In genomic region chr3:90212723-90213122, GRCm38 (mm10) we compare ENCODE assay signal across 7 mouse cellular contexts. TPM values are rescaled to one million over a fixed set of nuclear protein-coding genes. Genes with fewer than 3 reads are reported as not detected.
DNase-seq lines count a peak whose midpoint lies in the region; ATAC-seq and TF ChIP-seq lines count a peak whose summit lies in the region.

No protein-coding gene starts in this region.

- intact Hi-C loops in gastrocnemius, postnatal 36 days (cut with DNase I) = no loop called here

- H3K9ac ChIP-seq in lung, postnatal 0 days (replicated peaks; ENCODE audit: low read depth) = peak overlapping the region; percentile 98
- H3K9ac ChIP-seq in forebrain, embryonic 11.5 days (ENCODE audit: low read length) = peak overlapping the region; percentile 68
- H3K9ac ChIP-seq in limb, embryonic 12.5 days (replicated peaks) = peak overlapping the region; percentile 81

- no peak overlapping the region for H3K27ac ChIP-seq in lung, postnatal 0 days (ENCODE audit: low read length)
- no peak overlapping the region for H3K27ac ChIP-seq in forebrain, embryonic 11.5 days (ENCODE audit: low read depth, low read length)
- H3K27ac ChIP-seq in limb, embryonic 12.5 days = peak overlapping the region; percentile 80; the same call in 1 of the 2 replicates
- no peak overlapping the region for H3K27ac ChIP-seq in small intestine, adult 2 months (ENCODE audit: insufficient read depth, low read depth, low read length)

- no peaks in the 10 kb centered on the region for H3K9me3 ChIP-seq in lung, postnatal 0 days (ENCODE audit: low read length)
- H3K9me3 ChIP-seq in forebrain, embryonic 11.5 days (ENCODE audit: control insufficient read depth, low read length) = no peaks in the 10 kb centered on the region
- no peaks in the 10 kb centered on the region for H3K9me3 ChIP-seq in limb, embryonic 12.5 days

- no peak for ATAC-seq in lung, postnatal 0 days
- no peak for ATAC-seq in forebrain, embryonic 11.5 days (replicated peaks; ENCODE audit: low FRiP score)
- no peak for ATAC-seq in limb, embryonic 12.5 days (ENCODE audit: insufficient number of reproducible peaks, insufficient read depth, low FRiP score, low TSS enrichment, low read depth)

- no peaks in the 10 kb centered on the region for H3K27me3 ChIP-seq in lung, postnatal 0 days (replicated peaks; ENCODE audit: insufficient read depth, low read length)
- H3K27me3 ChIP-seq in forebrain, embryonic 11.5 days (ENCODE audit: control insufficient read depth, insufficient read depth, low read length) = no peaks in the 10 kb centered on the region
- H3K27me3 ChIP-seq in limb, embryonic 12.5 days = no peaks in the 10 kb centered on the region
- no peaks in the 10 kb centered on the region for H3K27me3 ChIP-seq in small intestine, adult 2 months (ENCODE audit: control insufficient read depth, insufficient read depth, low read length)

- H3K4me3 ChIP-seq in lung, postnatal 0 days (ENCODE audit: low read depth, low read length) = peak overlapping the region; percentile 87
- H3K4me3 ChIP-seq in forebrain, embryonic 11.5 days (ENCODE audit: low read depth, low read length) = peak overlapping the region; percentile 57
- peak overlapping the region; percentile 76 for H3K4me3 ChIP-seq in limb, embryonic 12.5 days (replicated peaks)
- H3K4me3 ChIP-seq in small intestine, adult 2 months (ENCODE audit: low read depth, low read length) = peak overlapping the region; percentile 98

- 5% methylated on average over 5 of the region's 5 CpGs for WGBS in lung, postnatal 0 days
- 16% methylated on average over 5 of the region's 5 CpGs for whole genome bisulfite sequencing in forebrain, embryonic 11.5 days
- 15% methylated on average over 5 of the region's 5 CpGs for WGBS in limb, embryonic 12.5 days
- 2% methylated on average over 5 of the region's 5 CpGs for WGBS in small intestine, adult 2 months

- peaks cover 8% of the 10 kb centered on the region; the same call in 1 of the 2 replicates for H3K4me1 ChIP-seq in lung, postnatal 0 days (ENCODE audit: insufficient read depth, low read depth, low read length)
- H3K4me1 ChIP-seq in forebrain, embryonic 11.5 days (replicated peaks; ENCODE audit: control insufficient read depth, insufficient read depth, low read length) = peaks cover 7% of the 10 kb centered on the region; the same call in 1 of the 2 replicates
- H3K4me1 ChIP-seq in limb, embryonic 12.5 days (replicated peaks) = peaks cover 20% of the 10 kb centered on the region
- peaks cover 4% of the 10 kb centered on the region for H3K4me1 ChIP-seq in small intestine, adult 2 months (ENCODE audit: control insufficient read depth, insufficient read depth, insufficient read length, low read length)

- TF ChIP-seq CTCF in lung, postnatal 0 days (IDR thresholded peaks at IDR 0.05) = no peak
- TF ChIP-seq CTCF in small intestine, adult 2 months (IDR thresholded peaks at IDR 0.05; ENCODE audit: extremely low read depth, insufficient read length, insufficient replicate concordance, low read depth, low read length) = no peak

- DNase-seq in lung, postnatal 0 days (ENCODE audit: low spot score) = no peak
- no peak for DNase-seq in lung, postnatal 14 days
- no peak for DNase-seq in forebrain, embryonic 11.5 days (ENCODE audit: low spot score)
- no peak for DNase-seq in thymus, postnatal 25 days
- DNase-seq in gastrocnemius, postnatal 36 days = no peak

- no peak for TF ChIP-seq EP300 in lung, postnatal 0 days (IDR thresholded peaks at IDR 0.05)

- no peak for TF ChIP-seq POLR2A in small intestine, adult 2 months (IDR thresholded peaks at IDR 0.05; ENCODE audit: low read depth, low read length)

- peaks cover 16% of the 10 kb centered on the region; the same call in 1 of the 2 replicates for H3K36me3 ChIP-seq in lung, postnatal 0 days (ENCODE audit: insufficient read depth, low read length)
- H3K36me3 ChIP-seq in forebrain, embryonic 11.5 days (ENCODE audit: control insufficient read depth, insufficient read depth, low read length) = peaks cover 6% of the 10 kb centered on the region; the same call in 1 of the 2 replicates
- H3K36me3 ChIP-seq in limb, embryonic 12.5 days = peaks cover 49% of the 10 kb centered on the region
- H3K36me3 ChIP-seq in small intestine, adult 2 months (ENCODE audit: control insufficient read depth, insufficient read depth, low read length) = peaks cover 34% of the 10 kb centered on the region

- H3K4me2 ChIP-seq in lung, postnatal 0 days (replicated peaks; ENCODE audit: low read depth, low read length) = peak overlapping the region; percentile 57
- H3K4me2 ChIP-seq in forebrain, embryonic 11.5 days (ENCODE audit: low read depth, low read length, severe bottlenecking) = peak overlapping the region; percentile 89
- H3K4me2 ChIP-seq in limb, embryonic 12.5 days = peak overlapping the region; percentile 88

RNA-seq across cellular contexts. Expression of gene Rps27, which starts 0.7 kb away (rescaled TPM):
- polyA plus RNA-seq in lung, postnatal 0 days (2015; fragmentation: Nextera tagmentation; extraction: Ambion mirVana) = 1,752 and 1,909 TPM in 2 replicates
- polyA plus RNA-seq in forebrain, embryonic 11.5 days (2014; fragmentation: Nextera tagmentation; extraction: Ambion mirVana) = 1,103 and 1,109 TPM in 2 replicates
- 1,443 and 1,486 TPM in 2 replicates for polyA plus RNA-seq in limb, embryonic 12.5 days (2016; fragmentation: Nextera tagmentation; extraction: Ambion mirVana)
- polyA plus RNA-seq in small intestine, adult 2 months (2012; rRNA removed) = 581 and 835 TPM in 2 replicates
- 100 to 1,000 TPM; 700 to 984 TPM for total RNA-seq in gastrocnemius, postnatal 36 days (2021)

RNA-seq across cellular contexts. Expression of gene Rab13, which starts 0.8 kb away (rescaled TPM):
- polyA plus RNA-seq in lung, postnatal 0 days (2015; fragmentation: Nextera tagmentation; extraction: Ambion mirVana) = 30.6 and 31.0 TPM in 2 replicates
- polyA plus RNA-seq in forebrain, embryonic 11.5 days (2014; fragmentation: Nextera tagmentation; extraction: Ambion mirVana) = 11.4 and 14.7 TPM in 2 replicates
- polyA plus RNA-seq in limb, embryonic 12.5 days (2016; fragmentation: Nextera tagmentation; extraction: Ambion mirVana) = 28.2 and 29.8 TPM in 2 replicates
- polyA plus RNA-seq in small intestine, adult 2 months (2012; rRNA removed) = 1.1 and 2.0 TPM in 2 replicates
- 1 to 10 TPM; 6.1 to 7.1 TPM for total RNA-seq in gastrocnemius, postnatal 36 days (2021)

RNA-seq across cellular contexts. Expression of gene Jtb, which starts 18.7 kb away (rescaled TPM):
- polyA plus RNA-seq in lung, postnatal 0 days (2015; fragmentation: Nextera tagmentation; extraction: Ambion mirVana) = 148 and 154 TPM in 2 replicates
- 103 and 110 TPM in 2 replicates for polyA plus RNA-seq in forebrain, embryonic 11.5 days (2014; fragmentation: Nextera tagmentation; extraction: Ambion mirVana)
- polyA plus RNA-seq in limb, embryonic 12.5 days (2016; fragmentation: Nextera tagmentation; extraction: Ambion mirVana) = 86.2 and 88.6 TPM in 2 replicates
- 70.7 and 84.2 TPM in 2 replicates for polyA plus RNA-seq in small intestine, adult 2 months (2012; rRNA removed)
- 10 to 100 TPM; 58.9 to 63.8 TPM for total RNA-seq in gastrocnemius, postnatal 36 days (2021)

RNA-seq across cellular contexts. Expression of gene Creb3l4, which starts 30.6 kb away (rescaled TPM):
- polyA plus RNA-seq in lung, postnatal 0 days (2015; fragmentation: Nextera tagmentation; extraction: Ambion mirVana) = 2.4 and 2.8 TPM in 2 replicates
- 6.0 and 6.2 TPM in 2 replicates for polyA plus RNA-seq in forebrain, embryonic 11.5 days (2014; fragmentation: Nextera tagmentation; extraction: Ambion mirVana)
- polyA plus RNA-seq in limb, embryonic 12.5 days (2016; fragmentation: Nextera tagmentation; extraction: Ambion mirVana) = 11.7 and 12.9 TPM in 2 replicates
- 6.6 and 7.0 TPM in 2 replicates for polyA plus RNA-seq in small intestine, adult 2 months (2012; rRNA removed)
- total RNA-seq in gastrocnemius, postnatal 36 days (2021) = under 1 TPM in 1 of 2 experiments, not detected in 1; 0.26 TPM

RNA-seq across cellular contexts. Expression of gene Slc39a1, which starts 35.2 kb away (rescaled TPM):
- 143 and 152 TPM in 2 replicates for polyA plus RNA-seq in lung, postnatal 0 days (2015; fragmentation: Nextera tagmentation; extraction: Ambion mirVana)
- 57.5 and 58.5 TPM in 2 replicates for polyA plus RNA-seq in forebrain, embryonic 11.5 days (2014; fragmentation: Nextera tagmentation; extraction: Ambion mirVana)
- 56.8 and 62.0 TPM in 2 replicates for polyA plus RNA-seq in limb, embryonic 12.5 days (2016; fragmentation: Nextera tagmentation; extraction: Ambion mirVana)
- polyA plus RNA-seq in small intestine, adult 2 months (2012; rRNA removed) = 46.2 and 72.7 TPM in 2 replicates
- total RNA-seq in gastrocnemius, postnatal 36 days (2021) = 10 to 100 TPM; 47.5 to 48.3 TPM
